Mouse (Mus musculus): ENCODE results near the gene Gmeb2.

- no peak for TF ChIP-seq CTCF (IDR thresholded peaks at IDR 0.05)
- TF ChIP-seq EP300 (IDR thresholded peaks at IDR 0.05; ENCODE audit: insufficient read depth, low read depth, low read length), result no peak
- no peak for TF ChIP-seq POLR2A (IDR thresholded peaks at IDR 0.05; ENCODE audit: insufficient read depth, low read depth, low read length)
These were observed 85.4 kb downstream of the Gmeb2 start, which contains the start of gene Ptk6 for GRCm38 (mm10) chr2:181202422-181202821.
